Mouse (Mus musculus) brain, embryonic 14.5 days (tissue): ENCODE measurements around the gene Esyt1.

Experiments
- CTCF ChIP-seq: fragments of 200-500 bp; IDR thresholded peaks from 2 replicates; pipeline ENCODE4 v1.5.1; 2012; ENCODE audit warnings: inconsistent platforms, mild to moderate bottlenecking, moderate library complexity, borderline replicate concordance; ENCODE audit not compliant: insufficient read depth, insufficient read length; ENCODE audit errors: extremely low read depth
- POLR2A ChIP-seq: fragments of 200-500 bp; IDR thresholded peaks from 2 replicates; pipeline ENCODE4 v1.6.1; 2012; ENCODE audit warnings: mild to moderate bottlenecking, inconsistent platforms, borderline replicate concordance; ENCODE audit not compliant: poor library complexity, insufficient read depth, insufficient read length, severe bottlenecking; ENCODE audit errors: extremely low read depth

- TF ChIP-seq CTCF (no peak; the same call in 1 of the 2 replicates), POLR2A (no peak)
Measured at GRCm38 (mm10) chr10:128556286-128556685, 30.6 kb upstream of the Esyt1 start.
